Mouse (Mus musculus) bone marrow macrophage, adult 2 months (primary cell): ENCODE data around the gene Akt1s1. TPM values are rescaled to one million over a fixed set of nuclear protein-coding genes. Genes with fewer than 3 reads are reported as not detected.
A peak's percentile ranks its signal among the peaks of the same experiment; 100 is the strongest.

ENCODE experiments used
- H3K27ac ChIP-seq: 2 replicates; pipeline ENCODE4 v1.5.1; 2012; ENCODE audit warnings: low read depth, low read length; ENCODE audit not compliant: insufficient read depth
- H3K4me1 ChIP-seq: 2 replicates; pipeline ENCODE4 v1.6.1; 2012; ENCODE audit warnings: low read length; ENCODE audit not compliant: control insufficient read depth, insufficient read depth
- H3K4me3 ChIP-seq: 2 replicates; pipeline ENCODE4 v1.5.1; 2012; ENCODE audit warnings: mild to moderate bottlenecking, low read length, moderate library complexity; ENCODE audit not compliant: insufficient read depth
- CTCF ChIP-seq: IDR thresholded peaks from 2 replicates; pipeline ENCODE4 v1.5.1; 2012; ENCODE audit warnings: low read depth, mild to moderate bottlenecking, low read length, moderate library complexity
- POLR2A ChIP-seq: IDR thresholded peaks from 2 replicates; pipeline ENCODE4 v1.6.1; 2012; ENCODE audit warnings: mild to moderate bottlenecking, low read depth, low read length, borderline replicate concordance
- polyA plus RNA-seq: library from polyadenylated mRNA; stranded (reverse); fragments of >200 nt; gene quantifications from 2 replicates; pipeline ENCODE4 v1.2.4, GENCODE M21; 2012; ENCODE audit not compliant: missing spikeins, insufficient read depth, insufficient read length

Akt1s1 gene
- polyA plus RNA-seq, 1 experiment: 45.3 TPM

DNA sequence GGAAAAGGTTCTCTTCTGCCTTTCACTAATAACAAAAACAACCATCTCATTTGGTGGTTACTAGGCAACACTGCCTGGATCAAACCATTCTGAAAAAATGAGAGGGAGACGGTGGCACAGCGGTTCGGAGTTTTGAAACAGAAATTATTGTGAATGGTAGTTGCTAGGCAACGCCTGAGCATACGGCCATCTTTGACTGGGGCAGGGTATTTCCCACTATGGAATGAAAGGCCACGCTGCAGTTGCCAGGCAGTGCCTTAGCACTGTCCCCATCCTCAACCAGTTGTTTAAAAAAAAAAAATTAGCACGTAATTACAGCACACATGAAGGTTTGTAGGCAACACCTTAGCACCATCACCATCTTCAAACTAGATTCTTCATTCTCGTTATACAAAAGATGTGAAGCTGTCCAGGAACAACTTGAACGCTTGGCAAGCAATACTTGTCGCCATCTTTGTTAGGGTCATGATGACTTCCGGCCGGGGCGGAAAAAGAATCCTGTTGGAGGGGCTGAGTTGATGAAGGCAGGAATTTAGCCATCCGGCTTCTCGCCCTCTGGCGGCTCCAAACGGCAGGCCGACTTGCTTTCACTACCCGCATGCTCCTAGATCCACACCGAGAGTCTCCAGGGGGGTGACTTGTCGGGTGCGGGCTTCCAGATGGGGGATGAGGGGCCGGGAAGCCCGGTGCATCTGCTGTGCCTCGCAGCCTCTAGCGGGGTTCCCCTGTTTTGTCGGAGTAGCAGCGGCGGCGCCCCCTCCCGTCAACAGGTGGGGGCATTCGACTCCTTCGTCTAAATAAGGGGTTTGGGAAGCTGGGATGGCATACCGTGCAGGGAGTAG lies 47.0 kb downstream of the Akt1s1 start, which contains the start of gene Fuz:
TSS of gene Fuz (plus strand) at position 487 of the 842 bp plus-strand sequence.
- H3K4me3 ChIP-seq: peak within 1 kb of the TSS; percentile 70
- peak within 1 kb of the TSS; percentile 63 for H3K27ac ChIP-seq
- TF ChIP-seq CTCF (peak; percentile 56; the same call in 1 of the 2 replicates), POLR2A (no peak)
- peaks cover 10% of the 10 kb centered on the region for H3K4me1 ChIP-seq

DNA sequence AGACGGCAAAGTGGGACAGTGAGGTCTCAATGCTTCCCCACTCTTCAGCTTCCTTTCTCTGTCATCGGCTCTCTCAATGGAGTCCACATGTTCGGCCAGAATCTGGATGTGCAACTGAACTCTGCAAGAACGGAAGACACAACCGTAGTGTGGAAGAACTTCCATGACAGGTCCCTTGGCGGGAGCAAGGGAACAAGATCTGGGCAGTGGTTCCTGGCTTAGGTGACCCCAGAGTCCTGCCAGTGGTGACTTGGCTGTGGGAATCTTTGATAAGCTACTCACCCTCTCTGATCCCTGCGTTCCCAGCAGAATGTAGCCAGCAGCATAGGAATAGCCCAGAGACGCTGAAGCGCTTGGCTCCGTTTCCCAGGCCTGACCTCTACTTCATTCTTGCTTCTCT lies 47.7 kb downstream of the Akt1s1 start:
- TF ChIP-seq POLR2A (no peak), CTCF (no peak)
- Histone ChIP-seq H3K27ac (0 out of 2 replicates have a peak overlapping the region, but pooled peaks have one; percentile 12), H3K4me1 (0 out of 2 replicates have a peak, but pooled peaks cover 7% of the 10 kb centered on the region), H3K4me3 (peak overlapping the region; percentile 70)

DNA sequence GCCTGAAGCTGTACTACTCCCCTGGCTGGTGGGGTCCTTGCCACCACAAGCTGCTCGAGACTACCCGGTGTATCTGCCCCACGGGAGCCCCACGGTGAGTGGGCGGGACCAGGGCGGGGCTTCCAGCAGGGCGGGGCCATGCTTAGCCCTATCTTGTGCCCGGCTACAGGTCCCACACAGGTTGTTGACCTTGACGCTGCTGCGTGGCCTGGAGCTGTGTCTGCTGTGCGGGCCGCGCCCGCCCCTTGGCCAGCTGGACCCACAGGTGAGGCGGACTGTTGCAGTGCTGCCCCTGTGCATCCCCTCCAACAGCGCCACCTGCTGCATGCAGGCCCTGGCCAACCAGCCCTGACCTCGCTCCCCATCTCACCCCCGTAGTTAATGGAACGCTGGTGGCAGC lies 49.8 kb downstream of the Akt1s1 start:
- 0 out of 2 replicates have a peak, but pooled peaks cover 5% of the 10 kb centered on the region for H3K4me1 ChIP-seq
- no peak for TF ChIP-seq POLR2A
- no peak for TF ChIP-seq CTCF
- H3K27ac ChIP-seq: no peak overlapping the region
- no peak overlapping the region for H3K4me3 ChIP-seq

DNA sequence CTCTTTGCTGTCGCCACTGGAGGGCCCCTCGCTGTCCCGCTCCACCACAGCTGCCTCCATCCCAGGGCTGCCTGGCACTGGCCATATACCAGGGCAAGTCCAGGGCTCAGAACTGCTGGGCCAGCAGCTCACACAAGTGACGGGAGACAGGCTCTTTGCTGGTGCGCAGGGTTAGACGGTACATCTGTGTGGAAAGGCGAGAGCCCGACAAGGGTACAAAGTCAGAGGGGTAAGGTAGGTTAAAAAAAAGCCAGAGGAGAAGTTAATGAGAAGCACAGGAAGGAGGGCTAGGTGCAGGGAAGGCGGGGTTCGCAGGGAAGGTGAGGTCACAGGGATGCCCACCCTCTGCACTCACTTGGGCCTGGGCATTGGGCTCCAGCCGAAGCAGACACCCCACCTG lies 51.8 kb downstream of the Akt1s1 start:
- Histone ChIP-seq H3K4me1 (0 out of 2 replicates have a peak, but pooled peaks cover 4% of the 10 kb centered on the region), H3K4me3 (no peak overlapping the region), H3K27ac (no peak overlapping the region)
- TF ChIP-seq CTCF (no peak), POLR2A (no peak)

DNA sequence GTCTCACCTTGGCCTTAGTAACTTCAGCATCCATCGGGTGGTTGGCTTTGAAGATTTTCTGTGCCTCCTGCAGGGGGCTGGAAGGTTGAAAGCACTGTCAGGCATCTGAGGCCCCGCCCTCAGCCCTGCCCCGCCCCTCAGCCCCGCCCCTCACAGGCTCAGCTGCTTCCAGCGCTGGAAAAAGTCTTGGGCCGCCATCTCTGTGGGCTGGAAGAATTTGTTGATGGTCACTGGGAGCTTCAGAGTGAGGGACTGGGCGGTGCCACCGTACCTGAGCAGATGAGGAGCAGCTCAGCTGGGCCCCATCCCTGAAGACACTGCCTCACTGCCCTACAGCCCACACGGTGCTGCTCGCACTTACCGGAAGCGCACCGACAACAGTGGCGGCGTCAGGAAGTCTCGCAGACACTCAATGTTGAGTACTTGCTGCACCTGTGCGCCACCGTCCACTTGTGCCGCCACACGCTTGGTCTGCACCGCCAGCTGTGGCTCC lies 52.5 kb downstream of the Akt1s1 start:
- Histone ChIP-seq H3K4me1 (0 out of 2 replicates have a peak, but pooled peaks cover 4% of the 10 kb centered on the region), H3K27ac (no peak overlapping the region)
- TF ChIP-seq CTCF: no peak
- no peak for TF ChIP-seq POLR2A

More for the DNA sequence above, 52.5 kb downstream of the Akt1s1 start:
- H3K4me3 ChIP-seq: no peak overlapping the region

Other genes starting within 250 kb of the Akt1s1 start
- not detected in 2 replicates for gene Myh14, start 178.1 kb upstream of the Akt1s1 start, polyA plus RNA-seq
- gene Izumo2, start 140.2 kb upstream of the Akt1s1 start, polyA plus RNA-seq: not detected in 2 replicates
- gene Vrk3, start 100.6 kb upstream of the Akt1s1 start, polyA plus RNA-seq: 39.8 and 42.0 TPM in 2 replicates
- gene Zfp473, start 97.9 kb upstream of the Akt1s1 start, polyA plus RNA-seq: 0.71 and 0.81 TPM in 2 replicates
- 30.8 and 36.7 TPM in 2 replicates for gene Nup62, start 32.9 kb upstream of the Akt1s1 start, polyA plus RNA-seq
- 1.2 and 3.5 TPM in 2 replicates for gene Il4i1, start 32.6 kb upstream of the Akt1s1 start, polyA plus RNA-seq
- gene Atf5, start 32.3 kb upstream of the Akt1s1 start, polyA plus RNA-seq: 28.4 and 32.8 TPM in 2 replicates
- gene Tbc1d17, start 88 bp downstream of the Akt1s1 start, polyA plus RNA-seq: 69.5 and 76.1 TPM in 2 replicates
- 31.2 and 48.7 TPM in 2 replicates for gene Pnkp, start 8.1 kb downstream of the Akt1s1 start, polyA plus RNA-seq
- gene Ptov1, start 20.8 kb downstream of the Akt1s1 start, polyA plus RNA-seq: 90.1 and 105 TPM in 2 replicates
- 32.3 and 33.4 TPM in 2 replicates for gene Med25, start 43.7 kb downstream of the Akt1s1 start, polyA plus RNA-seq
- 11.3 and 14.1 TPM in 2 replicates for gene Fuz, start 47.1 kb downstream of the Akt1s1 start, polyA plus RNA-seq
- 42.3 and 56.7 TPM in 2 replicates for gene Ap2a1, start 80.5 kb downstream of the Akt1s1 start, polyA plus RNA-seq
- gene Tsks, start 94.2 kb downstream of the Akt1s1 start, polyA plus RNA-seq: not detected in 2 replicates
- gene Cpt1c, start 125.9 kb downstream of the Akt1s1 start, polyA plus RNA-seq: 0.99 and 2.3 TPM in 2 replicates
- 54.4 and 61.6 TPM in 2 replicates for gene Prmt1, start 137.6 kb downstream of the Akt1s1 start, polyA plus RNA-seq
- gene Irf3, start 148.7 kb downstream of the Akt1s1 start, polyA plus RNA-seq: 91.0 and 94.7 TPM in 2 replicates
- gene Bcl2l12, start 149.7 kb downstream of the Akt1s1 start, polyA plus RNA-seq: 15.3 and 16.0 TPM in 2 replicates
- gene Scaf1, start 167.4 kb downstream of the Akt1s1 start, polyA plus RNA-seq: 44.3 and 47.3 TPM in 2 replicates
- gene Rras, start 169.0 kb downstream of the Akt1s1 start, polyA plus RNA-seq: 119 and 123 TPM in 2 replicates
- gene Prr12, start 203.9 kb downstream of the Akt1s1 start, polyA plus RNA-seq: 19.3 and 22.5 TPM in 2 replicates
- gene Nosip, start 213.4 kb downstream of the Akt1s1 start, polyA plus RNA-seq: 68.2 and 68.9 TPM in 2 replicates
- gene Prrg2, start 213.7 kb downstream of the Akt1s1 start, polyA plus RNA-seq: 22.9 and 23.6 TPM in 2 replicates
- 3.1 and 4.6 TPM in 2 replicates for gene Rcn3, start 243.2 kb downstream of the Akt1s1 start, polyA plus RNA-seq